Mouse (Mus musculus) spleen, adult 2 months (tissue): ENCODE results near the gene Cfap157. TPM values are rescaled to one million over a fixed set of nuclear protein-coding genes. Genes with fewer than 3 reads are reported as not detected.

Experiments
- DNase-seq, 2 experiments: peaks; one replicate each; pipeline versions ENCODE4 v3.0.0 to v3.0.0-alpha.2; 2012 to 2021; ENCODE audit warnings: low spot score in 2 of 2, low read depth in 1 of 2
- H3K27ac ChIP-seq: fragments of 200-500 bp; 2 replicates; pipeline ENCODE4 v1.5.1; 2012; ENCODE audit warnings: low read length, inconsistent platforms; ENCODE audit not compliant: insufficient read depth
- H3K27me3 ChIP-seq: fragments of 200-500 bp; 2 replicates; pipeline ENCODE4 v1.6.1; 2012; ENCODE audit warnings: mild to moderate bottlenecking, moderate library complexity, low read length, inconsistent platforms; ENCODE audit not compliant: control insufficient read depth, insufficient read depth
- H3K36me3 ChIP-seq: fragments of 200-500 bp; 2 replicates; pipeline ENCODE4 v1.6.1; 2012; ENCODE audit warnings: mild to moderate bottlenecking, low read length, inconsistent platforms; ENCODE audit not compliant: control insufficient read depth, insufficient read depth
- H3K4me1 ChIP-seq: fragments of 200-500 bp; 2 replicates; pipeline ENCODE4 v1.6.1; 2011; ENCODE audit warnings: inconsistent platforms; ENCODE audit not compliant: control insufficient read depth, insufficient read depth, insufficient read length
- H3K4me3 ChIP-seq: fragments of 200-500 bp; 2 replicates; pipeline ENCODE4 v1.5.1; 2011; ENCODE audit warnings: mild to moderate bottlenecking, inconsistent platforms; ENCODE audit not compliant: insufficient read depth, insufficient read length; ENCODE audit errors: extremely low read depth
- CTCF ChIP-seq: fragments of 200-500 bp; IDR thresholded peaks from 2 replicates; pipeline ENCODE4 v1.5.1; 2011; ENCODE audit warnings: mild to moderate bottlenecking, inconsistent platforms; ENCODE audit not compliant: insufficient read depth, insufficient read length, insufficient replicate concordance; ENCODE audit errors: extremely low read depth
- POLR2A ChIP-seq: fragments of 200-500 bp; IDR thresholded peaks from 2 replicates; pipeline ENCODE4 v1.6.1; 2011; ENCODE audit warnings: low read depth, low read length, inconsistent platforms
- WGBS: fragments of 180-500 bp; shearing (Covaris S2); methylation state at CpG from one replicate; pipeline ENCODE4 v1.1.7; 2018; 5-methylcytosine and 5-hydroxymethylcytosine counted together
- polyA plus RNA-seq: library from polyadenylated mRNA; depleted of rRNA; stranded (reverse); fragments of >200 nt; gene quantifications from 2 replicates; pipeline ENCODE4 v1.2.3, GENCODE M21; 2012; rRNA removed

The Cfap157 gene
- polyA plus RNA-seq, 1 experiment = not detected

GRCm38 (mm10) chr2:32730854-32731253, 53.4 kb downstream of the Cfap157 start:
- no peak overlapping the region for H3K4me3 ChIP-seq

GRCm38 (mm10) chr2:32729547-32729946, 54.7 kb downstream of the Cfap157 start:
- Histone ChIP-seq H3K27me3 (no peaks in the 10 kb centered on the region), H3K4me3 (no peak overlapping the region), H3K4me1 (peaks cover 19% of the 10 kb centered on the region; the same call in 1 of the 2 replicates), H3K27ac (no peak overlapping the region; the same call in 1 of the 2 replicates), H3K36me3 (peaks cover 27% of the 10 kb centered on the region)
- TF ChIP-seq POLR2A = no peak
- TF ChIP-seq CTCF = no peak
- WGBS = 90% methylated on average over 4 of the region's 4 CpGs
- no peak for DNase-seq

More at GRCm38 (mm10) chr2:32730854-32731253, 53.4 kb downstream of the Cfap157 start:
- H3K27ac ChIP-seq = peak overlapping the region; percentile 11; the same call in 1 of the 2 replicates
- WGBS = 89% methylated on average over 11 of the region's 11 CpGs
- TF ChIP-seq CTCF = no peak
- TF ChIP-seq POLR2A = no peak
- H3K4me1 ChIP-seq = peaks cover 15% of the 10 kb centered on the region; the same call in 1 of the 2 replicates
- H3K36me3 ChIP-seq = peaks cover 21% of the 10 kb centered on the region
- no peak for DNase-seq
- H3K27me3 ChIP-seq = no peaks in the 10 kb centered on the region

GRCm38 (mm10) chr2:32728463-32728862, 55.8 kb downstream of the Cfap157 start:
- Histone ChIP-seq H3K27ac (peak overlapping the region; percentile 49), H3K4me1 (peaks cover 21% of the 10 kb centered on the region; the same call in 1 of the 2 replicates), H3K4me3 (peak overlapping the region; percentile 34; the same call in 1 of the 2 replicates), H3K36me3 (peaks cover 26% of the 10 kb centered on the region), H3K27me3 (no peaks in the 10 kb centered on the region)
- WGBS = 39% methylated on average over 7 of the region's 7 CpGs
- DNase-seq = no peak
- TF ChIP-seq POLR2A (no peak), CTCF (no peak)

- WGBS = 6% methylated on average over 16 of the region's 16 CpGs
- H3K4me3 ChIP-seq = peak overlapping the region; percentile 37; the same call in 1 of the 2 replicates
- peak overlapping the region; percentile 59 for H3K27ac ChIP-seq
- peaks cover 24% of the 10 kb centered on the region; the same call in 1 of the 2 replicates for H3K4me1 ChIP-seq
- no peaks in the 10 kb centered on the region for H3K27me3 ChIP-seq
- TF ChIP-seq POLR2A = no peak
- TF ChIP-seq CTCF = no peak
- peaks cover 25% of the 10 kb centered on the region for H3K36me3 ChIP-seq
- DNase-seq = peak; percentile 71 to 72
Observed at GRCm38 (mm10) chr2:32727435-32727834, 56.8 kb downstream of the Cfap157 start.

Other genes starting within 250 kb of the Cfap157 start
- 37.5 and 40.8 TPM in 2 replicates for gene Fam102a, start 249.1 kb downstream of the Cfap157 start, polyA plus RNA-seq
- 85.8 and 96.9 TPM in 2 replicates for gene Dpm2, start 213.6 kb downstream of the Cfap157 start, polyA plus RNA-seq
- 0.06 and 0.40 TPM in 2 replicates for gene Pip5kl1, start 209.6 kb downstream of the Cfap157 start, polyA plus RNA-seq
- gene 9430097D07Rik, start 208.7 kb downstream of the Cfap157 start, polyA plus RNA-seq = not detected in 2 replicates
- 34.2 and 40.4 TPM in 2 replicates for gene St6galnac4, start 197.3 kb downstream of the Cfap157 start, polyA plus RNA-seq
- gene St6galnac6, start 184.7 kb downstream of the Cfap157 start, polyA plus RNA-seq = 22.3 and 32.4 TPM in 2 replicates
- 6.3 and 7.4 TPM in 2 replicates for gene Ak1, start 162.7 kb downstream of the Cfap157 start, polyA plus RNA-seq
- 132 and 168 TPM in 2 replicates for gene Eng, start 137.8 kb downstream of the Cfap157 start, polyA plus RNA-seq
- 34.5 and 49.5 TPM in 2 replicates for gene Fpgs, start 80.3 kb downstream of the Cfap157 start, polyA plus RNA-seq
- gene Cdk9, start 71.4 kb downstream of the Cfap157 start, polyA plus RNA-seq = 125 and 154 TPM in 2 replicates
- 136 and 175 TPM in 2 replicates for gene Sh2d3c, start 63.4 kb downstream of the Cfap157 start, polyA plus RNA-seq
- gene 6330409D20Rik, start 43.4 kb downstream of the Cfap157 start, polyA plus RNA-seq = 0.28 TPM in 1 of 2 replicates, not detected in the other
- gene Tor2a, start 27.2 kb downstream of the Cfap157 start, polyA plus RNA-seq = 46.5 and 81.1 TPM in 2 replicates
- gene Ttc16, start 8.8 kb downstream of the Cfap157 start, polyA plus RNA-seq = 0.20 and 0.21 TPM in 2 replicates
- gene Ptrh1, start 8.6 kb downstream of the Cfap157 start, polyA plus RNA-seq = 5.1 and 10.2 TPM in 2 replicates
- gene Stxbp1, start 62.8 kb upstream of the Cfap157 start, polyA plus RNA-seq = 5.5 and 5.6 TPM in 2 replicates
- 11.0 and 11.6 TPM in 2 replicates for gene Fam129b, start 91.7 kb upstream of the Cfap157 start, polyA plus RNA-seq
- 535 and 627 TPM in 2 replicates for gene Rpl12, start 177.1 kb upstream of the Cfap157 start, polyA plus RNA-seq
- 8.3 and 13.0 TPM in 2 replicates for gene Lrsam1, start 177.2 kb upstream of the Cfap157 start, polyA plus RNA-seq
- gene Slc2a8, start 197.7 kb upstream of the Cfap157 start, polyA plus RNA-seq = 24.7 and 28.0 TPM in 2 replicates